Mouse (Mus musculus) limb, embryonic 15.5 days (tissue): ENCODE data around the gene Bcl2l2. TPM values are rescaled to one million over a fixed set of nuclear protein-coding genes. Genes with fewer than 3 reads are reported as not detected.
A peak's percentile ranks its signal among the peaks of the same experiment; 100 is the strongest.

Source experiments
- ATAC-seq: fragments of 200-750 bp; cut with Nextera tagmentation; 2 replicates; pipeline ENCODE4 v1.8.0; 2017; ENCODE audit warnings: low read depth, moderate TSS enrichment; ENCODE audit not compliant: insufficient number of reproducible peaks, low FRiP score, low TSS enrichment
- H3K27ac ChIP-seq: fragments of 300-500 bp; sonication (generic); 2 replicates; pipeline ENCODE4 v1.5.1; 2015; ENCODE audit warnings: moderate library complexity, mild to moderate bottlenecking, inconsistent platforms
- H3K27me3 ChIP-seq: fragments of 300-500 bp; sonication (generic); 2 replicates; pipeline ENCODE4 v1.6.1; 2015; ENCODE audit warnings: inconsistent platforms
- H3K36me3 ChIP-seq: fragments of 300-500 bp; sonication (generic); 2 replicates; pipeline ENCODE4 v1.6.1; 2015; ENCODE audit warnings: inconsistent platforms
- H3K4me1 ChIP-seq: fragments of 300-500 bp; sonication (generic); 2 replicates; pipeline ENCODE4 v1.6.1; 2015; ENCODE audit warnings: inconsistent platforms
- H3K4me2 ChIP-seq: fragments of 300-500 bp; sonication (generic); 2 replicates; pipeline ENCODE4 v1.6.1; 2015; ENCODE audit warnings: mild to moderate bottlenecking, inconsistent platforms
- H3K4me3 ChIP-seq: fragments of 300-500 bp; sonication (generic); 2 replicates; pipeline ENCODE4 v1.5.1; 2015; ENCODE audit warnings: mild to moderate bottlenecking, inconsistent platforms
- H3K9ac ChIP-seq: fragments of 300-500 bp; sonication (generic); 2 replicates; pipeline ENCODE4 v1.6.1; 2015; ENCODE audit warnings: inconsistent platforms
- H3K9me3 ChIP-seq: fragments of 300-500 bp; sonication (generic); 2 replicates; pipeline ENCODE4 v1.6.1; 2016; ENCODE audit warnings: inconsistent platforms
- WGBS: fragments of 180-500 bp; shearing (Covaris S2); methylation state at CpG from one replicate; pipeline ENCODE4 v1.1.7; 2015; 5-methylcytosine and 5-hydroxymethylcytosine counted together
- polyA plus RNA-seq: library from polyadenylated mRNA; unstranded; fragments of >200 nt; fragmentation: Nextera tagmentation; extraction: Ambion mirVana; gene quantifications from 2 replicates; pipeline ENCODE4 v1.2.1, GENCODE M21; 2015

Bcl2l2 gene
- polyA plus RNA-seq, 1 experiment from 2014 or later: 4.6 TPM

DNA sequence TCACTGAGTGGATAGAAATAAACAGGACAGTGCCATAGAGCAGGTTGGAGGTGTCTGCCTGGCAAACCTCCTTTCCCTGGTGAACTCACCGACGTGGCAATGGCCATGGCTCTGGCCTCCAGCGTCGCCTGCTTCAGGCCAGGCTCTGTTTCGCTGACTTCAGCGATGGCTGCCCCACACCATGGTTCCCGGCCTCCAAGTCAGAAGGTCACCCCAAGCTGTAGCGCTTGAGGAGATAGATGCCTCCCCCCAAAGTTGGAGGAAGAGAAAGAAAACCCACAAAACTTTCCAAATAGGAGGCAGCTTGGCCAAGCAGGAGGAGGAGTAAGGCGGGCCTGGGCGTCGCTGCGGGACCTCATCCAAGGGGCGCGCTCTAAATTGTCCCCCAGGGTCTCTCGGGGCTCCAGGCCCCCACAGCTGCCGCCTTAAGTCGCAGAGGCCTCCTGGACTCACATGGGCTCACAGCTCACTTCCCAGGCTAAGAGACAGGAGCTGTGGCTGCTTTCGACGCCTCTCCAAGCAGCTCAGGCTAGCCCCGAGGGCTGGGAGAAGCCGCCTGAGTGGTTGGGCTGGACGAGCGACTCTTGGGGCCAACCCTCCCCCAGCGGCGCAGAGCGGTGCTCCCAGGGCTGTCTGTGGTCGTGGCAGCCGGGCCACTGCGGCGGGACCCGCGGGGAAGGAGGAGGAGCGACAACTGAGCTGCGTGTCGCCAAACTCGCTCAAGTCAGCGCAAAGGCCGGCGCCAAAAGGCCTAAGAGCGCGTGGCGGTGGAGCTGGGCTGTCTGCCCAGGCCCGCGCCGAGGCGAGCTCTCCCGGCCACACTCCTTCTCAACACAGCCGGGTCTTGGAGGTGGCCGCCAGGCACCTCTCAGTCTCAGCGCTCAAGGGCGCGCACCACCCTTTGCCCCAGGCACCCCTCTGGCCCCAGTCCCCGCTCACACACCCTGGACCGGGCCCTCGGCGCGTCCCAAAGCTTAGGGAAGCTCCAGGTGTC, 42.5 kb downstream of the Bcl2l2 start, which contains the start of gene Efs:
Gene Efs (minus strand): TSS at position 778 of the 994 bp plus-strand sequence.
- Histone ChIP-seq H3K9me3 (no peaks in the 10 kb centered on the region), H3K36me3 (peaks cover 24% of the 10 kb centered on the region), H3K27me3 (no peaks in the 10 kb centered on the region), H3K27ac (peak within 1 kb of the TSS; percentile 100), H3K9ac (peak within 1 kb of the TSS; percentile 90), H3K4me1 (peaks cover 48% of the 10 kb centered on the region), H3K4me2 (peak within 1 kb of the TSS; percentile 76), H3K4me3 (peak within 1 kb of the TSS; percentile 63)
- peak; percentile 55 for ATAC-seq
- under 1% methylated on average over 57 of the region's 57 CpGs for WGBS

DNA sequence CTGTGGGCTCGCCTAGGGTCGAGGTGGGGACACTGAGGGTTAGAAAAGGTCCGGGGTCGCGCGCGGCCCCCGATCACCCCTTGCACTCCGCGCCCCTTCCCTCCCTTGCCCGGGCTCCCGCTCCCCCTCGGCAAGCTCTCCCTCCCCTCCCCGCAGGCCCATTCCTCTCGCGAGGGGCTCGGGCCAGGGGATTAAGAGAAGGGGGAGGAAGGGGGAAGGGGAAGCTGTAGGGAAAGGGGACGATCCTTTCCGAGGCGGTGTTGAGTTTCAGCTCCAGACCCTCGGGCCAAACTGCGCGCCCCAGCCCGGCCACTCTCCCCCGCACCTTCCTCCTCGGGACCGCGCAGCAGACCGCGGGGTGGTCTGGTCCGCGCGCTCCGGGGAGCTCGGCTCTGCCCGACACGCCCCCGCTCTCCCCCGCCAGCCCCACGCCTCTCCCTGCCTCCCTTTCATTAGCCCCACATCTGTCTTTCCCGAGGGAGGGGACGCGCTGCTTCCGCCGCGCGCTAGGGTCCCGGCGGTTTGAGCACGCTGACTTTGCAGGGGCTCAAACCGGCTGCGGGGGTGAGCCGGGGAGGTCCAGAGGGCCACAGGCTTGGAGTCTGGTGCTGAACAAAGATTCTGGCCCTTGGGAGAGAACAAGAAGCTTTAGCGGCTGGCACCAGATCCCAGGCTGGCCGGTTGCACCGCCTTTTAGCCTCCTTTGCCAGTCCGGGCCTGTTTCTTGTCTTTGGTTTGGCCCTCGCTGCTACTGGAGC, 43.4 kb downstream of the Bcl2l2 start:
- peak overlapping the region; percentile 100 for H3K27ac ChIP-seq
- WGBS: under 1% methylated on average over 32 of the region's 58 CpGs
- ATAC-seq: peak; percentile 77
- peak overlapping the region; percentile 90 for H3K9ac ChIP-seq
- H3K36me3 ChIP-seq: peaks cover 14% of the 10 kb centered on the region
- H3K27me3 ChIP-seq: no peaks in the 10 kb centered on the region
- H3K4me3 ChIP-seq: peak overlapping the region; percentile 63
- peak overlapping the region; percentile 76 for H3K4me2 ChIP-seq
- H3K9me3 ChIP-seq: no peaks in the 10 kb centered on the region
- H3K4me1 ChIP-seq: peaks cover 48% of the 10 kb centered on the region

DNA sequence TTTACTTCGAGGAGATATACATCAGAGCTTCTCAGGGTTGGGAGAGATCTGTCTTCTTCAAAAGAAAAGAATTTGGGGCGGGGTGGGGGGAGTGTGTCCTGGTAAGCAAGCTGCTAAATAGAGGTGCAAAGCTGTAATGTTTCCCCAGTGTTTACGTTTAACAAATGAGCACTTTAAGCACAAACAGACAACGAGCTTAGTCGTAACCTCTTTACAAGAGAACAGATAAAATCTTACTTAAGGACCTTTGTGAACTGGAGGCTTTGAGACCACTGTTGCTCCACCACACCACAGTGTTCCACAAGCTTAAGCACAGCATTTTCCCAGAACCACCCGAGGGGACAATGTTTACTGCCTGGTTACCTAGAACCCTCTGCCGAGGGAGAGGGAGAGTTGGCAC, 44.1 kb downstream of the Bcl2l2 start:
- H3K27ac ChIP-seq: peak overlapping the region; percentile 100
- 10% methylated on average over 7 of the region's 7 CpGs for WGBS
- no peaks in the 10 kb centered on the region for H3K9me3 ChIP-seq
- peak overlapping the region; percentile 90 for H3K9ac ChIP-seq
- H3K4me3 ChIP-seq: peak overlapping the region; percentile 63
- H3K4me1 ChIP-seq: peaks cover 48% of the 10 kb centered on the region
- peak overlapping the region; percentile 76 for H3K4me2 ChIP-seq
- H3K27me3 ChIP-seq: no peaks in the 10 kb centered on the region
- H3K36me3 ChIP-seq: peaks cover 7% of the 10 kb centered on the region; the same call in 1 of the 2 replicates
- no peak for ATAC-seq

DNA sequence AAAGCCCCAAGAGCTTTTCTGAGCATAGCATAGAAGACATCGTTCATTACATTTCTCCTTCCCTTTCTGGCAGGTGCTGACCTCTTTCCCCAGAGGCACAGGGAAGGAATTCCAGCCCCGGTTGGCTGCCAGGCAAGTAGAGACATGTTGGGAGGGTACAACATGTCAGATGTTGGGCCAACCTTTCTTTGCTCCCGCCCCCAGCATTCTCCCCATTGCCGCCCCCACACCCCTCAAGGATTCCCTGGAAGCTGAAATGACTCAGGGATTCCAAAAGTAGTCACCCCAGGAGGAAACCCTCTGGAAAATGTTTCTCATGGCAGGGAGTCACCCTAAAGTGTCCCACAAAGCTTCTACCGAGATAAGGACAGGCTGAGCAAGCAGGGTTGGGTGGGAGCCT, 46.6 kb downstream of the Bcl2l2 start:
- Histone ChIP-seq H3K27me3 (no peaks in the 10 kb centered on the region), H3K27ac (0 out of 2 replicates have a peak overlapping the region, but pooled peaks have one; percentile 27), H3K4me3 (no peak overlapping the region), H3K36me3 (no peaks in the 10 kb centered on the region), H3K4me1 (peaks cover 42% of the 10 kb centered on the region), H3K4me2 (no peak overlapping the region), H3K9ac (no peak overlapping the region), H3K9me3 (no peaks in the 10 kb centered on the region)
- ATAC-seq: no peak
- 62% methylated on average over 5 of the region's 5 CpGs for WGBS

DNA sequence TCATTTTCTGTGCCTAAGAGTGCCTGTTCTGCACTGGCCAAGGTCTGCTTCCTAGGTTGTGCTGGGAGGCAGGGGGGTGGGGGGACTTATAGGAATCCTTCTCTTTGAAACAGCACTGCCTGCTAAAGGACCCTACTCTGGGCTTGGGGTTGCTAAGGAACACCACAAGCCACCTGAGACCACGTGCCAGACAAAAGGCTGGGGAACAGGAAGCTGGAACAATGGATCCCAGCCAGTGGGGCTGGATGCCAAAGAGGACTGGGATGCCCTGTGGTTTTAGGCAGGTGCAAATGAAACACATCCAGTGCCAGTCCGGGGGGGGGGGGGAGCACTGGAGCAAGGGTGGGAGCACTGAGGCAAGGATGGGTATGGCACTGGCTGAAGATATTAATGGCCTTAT, 47.3 kb downstream of the Bcl2l2 start:
- ATAC-seq: no peak
- H3K27ac ChIP-seq: 0 out of 2 replicates have a peak overlapping the region, but pooled peaks have one; percentile 27
- no peak overlapping the region for H3K9ac ChIP-seq
- H3K9me3 ChIP-seq: no peaks in the 10 kb centered on the region
- no peak overlapping the region for H3K4me2 ChIP-seq
- peaks cover 44% of the 10 kb centered on the region for H3K4me1 ChIP-seq
- H3K27me3 ChIP-seq: no peaks in the 10 kb centered on the region
- no peaks in the 10 kb centered on the region for H3K36me3 ChIP-seq
- no peak overlapping the region for H3K4me3 ChIP-seq
- WGBS: 19% methylated on average over 2 of the region's 2 CpGs

DNA sequence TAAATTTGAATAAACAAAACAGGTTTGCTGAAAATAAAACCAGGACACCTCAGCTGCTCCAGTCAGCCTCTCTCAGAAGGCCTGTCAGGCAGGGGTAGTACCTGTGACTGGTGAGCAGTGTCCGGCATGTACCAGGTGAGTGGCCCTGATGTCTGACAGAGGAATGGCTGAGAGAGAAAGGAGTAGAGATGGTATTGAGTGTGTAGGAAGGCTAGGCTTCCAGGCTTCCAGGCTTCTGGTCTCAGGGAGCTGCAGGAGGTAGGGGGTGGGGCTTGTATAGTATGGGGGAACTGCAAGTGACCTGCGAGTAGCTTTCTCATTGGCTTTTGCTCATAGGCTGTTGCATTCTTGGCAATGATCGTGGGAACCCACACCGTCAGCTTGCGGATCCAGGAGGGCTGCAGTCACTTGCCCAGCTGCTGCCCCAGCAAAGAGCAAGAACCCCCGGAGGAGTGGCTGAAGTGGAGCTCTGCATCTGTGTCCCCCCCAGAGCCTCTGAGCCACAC, 49.5 kb downstream of the Bcl2l2 start, which contains the start of gene Il25:
Gene Il25 (plus strand): TSS at position 51 of the 506 bp plus-strand sequence.
- Histone ChIP-seq H3K9ac (no peak within 1 kb of the TSS), H3K36me3 (no peaks in the 10 kb centered on the region), H3K4me2 (no peak within 1 kb of the TSS), H3K27ac (0 out of 2 replicates have a peak within 1 kb of the TSS, but pooled peaks have one; percentile 11), H3K4me3 (no peak within 1 kb of the TSS), H3K9me3 (no peaks in the 10 kb centered on the region), H3K4me1 (peaks cover 47% of the 10 kb centered on the region), H3K27me3 (no peaks in the 10 kb centered on the region)
- no peak for ATAC-seq
- WGBS: 24% methylated on average over 6 of the region's 6 CpGs

DNA sequence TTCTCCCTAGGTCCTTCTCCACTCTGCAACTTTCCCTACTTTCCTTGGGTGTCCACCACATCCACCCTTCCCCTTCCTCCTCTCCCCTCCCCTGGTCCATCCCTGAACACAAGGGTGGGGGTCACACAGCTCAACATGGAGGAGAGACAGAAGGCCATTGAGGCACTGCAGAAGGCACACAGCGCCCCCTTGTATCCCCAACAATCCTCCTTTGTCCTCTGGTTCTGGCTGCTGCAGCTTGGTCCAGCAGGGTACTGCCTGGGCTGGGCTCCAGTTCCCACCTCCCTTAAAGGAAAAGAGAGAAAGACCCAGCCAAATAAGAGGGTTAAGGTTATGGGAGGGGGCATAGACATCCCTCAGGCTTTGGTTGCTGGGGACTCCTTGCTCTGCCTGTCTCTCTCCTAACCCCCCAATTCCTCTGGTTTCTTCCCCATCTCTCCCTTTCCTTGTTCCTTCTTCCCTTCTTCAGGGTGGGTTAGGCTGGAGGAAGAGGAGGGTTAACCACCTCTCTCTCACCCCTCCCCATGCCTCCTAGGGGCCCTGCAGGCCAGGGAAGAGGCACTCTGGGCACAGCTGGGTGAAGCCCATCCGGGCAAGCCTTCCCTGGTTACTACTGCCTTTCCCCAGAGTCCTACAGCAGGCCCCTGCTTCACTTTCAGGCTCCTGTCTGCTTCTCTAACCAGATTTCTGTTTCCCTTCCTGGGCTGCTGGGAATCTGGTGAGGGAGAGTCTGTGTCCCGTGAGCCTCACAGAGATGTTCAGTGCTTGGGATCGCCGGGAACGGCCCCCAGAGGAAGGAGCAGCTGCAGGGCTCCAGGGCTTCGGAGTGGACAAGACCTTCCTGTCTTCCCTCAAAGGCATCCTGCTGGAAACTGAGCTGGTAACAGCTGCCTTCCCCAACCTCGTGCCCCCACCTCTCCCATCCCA, 53.0 kb downstream of the Bcl2l2 start, which contains the start of gene Cmtm5:
Gene Cmtm5 (plus strand): TSS at position 358 of the 927 bp plus-strand sequence.
- ATAC-seq: peak; percentile 57; the same call in 1 of the 2 replicates
- Histone ChIP-seq H3K27me3 (no peaks in the 10 kb centered on the region), H3K4me2 (peak within 1 kb of the TSS; percentile 15), H3K9ac (no peak within 1 kb of the TSS), H3K9me3 (no peaks in the 10 kb centered on the region), H3K36me3 (no peaks in the 10 kb centered on the region), H3K4me3 (peak within 1 kb of the TSS; percentile 13), H3K4me1 (peaks cover 29% of the 10 kb centered on the region), H3K27ac (peak within 1 kb of the TSS; percentile 87)
- 24% methylated on average over 8 of the region's 8 CpGs for WGBS

DNA sequence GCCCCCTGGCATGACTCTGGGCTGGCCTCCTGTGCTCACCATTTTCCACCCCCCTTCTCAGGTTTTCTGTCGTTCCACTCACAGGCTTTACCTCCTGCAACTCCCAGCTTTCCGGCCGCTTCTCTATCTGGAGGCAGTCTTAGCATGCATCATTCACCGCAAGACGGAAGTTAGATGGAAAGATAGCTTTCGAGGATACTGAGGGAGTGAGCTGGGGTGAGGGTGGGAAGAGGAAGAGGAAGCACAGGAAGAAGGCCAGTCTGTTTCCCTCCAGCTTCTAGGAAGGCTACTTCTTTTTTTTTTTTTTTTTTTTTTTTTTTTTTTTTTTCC, 53.6 kb downstream of the Bcl2l2 start:
- WGBS: 38% methylated on average over 6 of the region's 6 CpGs
- H3K4me3 ChIP-seq: peak overlapping the region; percentile 13
- no peaks in the 10 kb centered on the region for H3K9me3 ChIP-seq
- H3K9ac ChIP-seq: no peak overlapping the region
- H3K27ac ChIP-seq: peak overlapping the region; percentile 87
- peak overlapping the region; percentile 15; the same call in 1 of the 2 replicates for H3K4me2 ChIP-seq
- H3K36me3 ChIP-seq: no peaks in the 10 kb centered on the region
- H3K4me1 ChIP-seq: peaks cover 29% of the 10 kb centered on the region
- no peaks in the 10 kb centered on the region for H3K27me3 ChIP-seq
- no peak for ATAC-seq

DNA sequence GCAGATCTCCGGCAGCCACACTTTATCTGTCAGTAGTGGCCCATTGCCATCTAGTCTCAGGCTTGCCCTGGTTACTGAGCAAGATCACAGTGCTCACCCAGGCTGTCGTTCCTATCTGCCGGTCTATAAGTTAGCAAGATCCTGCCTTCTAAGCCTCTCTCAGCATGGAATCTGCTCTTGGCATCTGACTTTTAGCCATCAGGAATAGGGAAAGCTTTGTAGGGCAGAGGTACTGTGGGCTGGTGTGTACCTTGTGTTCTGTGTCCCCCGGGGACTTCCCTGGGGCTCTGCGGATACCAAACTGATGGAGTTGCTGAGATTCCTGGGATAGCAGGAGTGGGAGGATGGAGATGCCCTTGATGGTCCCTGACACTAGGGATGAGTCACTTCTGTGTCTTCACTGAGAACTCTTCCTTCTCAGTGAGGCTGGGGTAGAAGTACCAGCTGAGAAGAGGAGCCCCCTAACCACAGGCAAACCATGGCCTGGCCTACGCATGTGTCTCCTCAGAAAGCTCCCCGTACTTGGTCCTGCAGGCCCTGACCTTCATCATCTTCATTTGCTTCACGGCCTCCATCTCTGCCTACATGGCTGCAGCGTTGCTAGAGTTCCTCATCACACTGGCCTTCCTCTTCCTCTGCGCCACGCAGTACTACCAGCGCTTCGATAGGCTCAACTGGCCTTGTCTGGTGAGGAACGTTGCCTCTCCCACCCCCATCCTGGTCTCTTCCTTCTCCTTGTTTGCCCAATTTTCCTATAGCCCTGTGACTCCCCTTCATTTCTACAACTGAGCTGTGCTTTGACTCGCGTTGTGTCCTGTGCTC, 54.4 kb downstream of the Bcl2l2 start:
- Histone ChIP-seq H3K9me3 (no peaks in the 10 kb centered on the region), H3K4me2 (0 out of 2 replicates have a peak overlapping the region, but pooled peaks have one; percentile 12), H3K27me3 (no peaks in the 10 kb centered on the region), H3K4me1 (peaks cover 28% of the 10 kb centered on the region), H3K4me3 (no peak overlapping the region), H3K36me3 (no peaks in the 10 kb centered on the region), H3K27ac (peak overlapping the region; percentile 3; the same call in 1 of the 2 replicates), H3K9ac (no peak overlapping the region)
- WGBS: 83% methylated on average over 16 of the region's 16 CpGs
- no peak for ATAC-seq
